In the genomic region with DNA sequence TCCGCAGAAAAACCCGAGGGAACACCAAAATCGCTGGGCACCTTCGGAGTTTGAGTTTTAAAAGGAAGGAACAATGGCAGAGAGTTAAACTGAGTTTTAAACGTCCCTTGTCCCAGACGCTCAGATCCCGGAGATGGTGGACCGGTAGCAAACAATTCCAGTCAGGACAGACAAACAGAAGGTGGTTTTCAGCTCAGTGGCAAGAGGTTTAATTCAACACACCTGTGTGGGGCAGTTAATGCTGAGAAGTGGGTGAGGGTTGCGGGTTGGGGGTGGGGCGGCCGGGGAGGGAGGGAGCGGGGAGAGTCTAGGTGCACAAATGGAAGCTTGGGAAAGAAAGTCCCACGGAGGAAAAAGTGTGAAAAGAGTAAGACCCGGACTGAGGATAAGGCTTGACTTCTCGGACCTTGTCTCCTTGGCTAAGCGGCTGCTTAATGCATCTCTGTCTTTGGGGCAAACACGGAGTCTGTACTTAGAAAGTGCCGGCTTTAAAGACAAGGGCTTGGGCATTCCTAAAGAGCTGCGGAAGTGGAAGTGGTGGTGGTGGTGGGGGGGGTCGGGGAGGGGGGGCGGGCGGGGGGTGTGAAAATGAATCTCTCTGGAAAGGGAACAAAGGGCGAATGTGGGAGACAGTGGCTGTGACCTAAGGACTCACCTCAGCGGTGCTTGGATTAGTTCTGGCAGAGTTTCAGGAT, we compare ENCODE assay signal across 9 mouse cellular contexts. TPM values are rescaled to one million over a fixed set of nuclear protein-coding genes. Genes with fewer than 3 reads are reported as not detected.
DNase-seq lines count a peak whose midpoint lies in the region; ATAC-seq lines count a peak whose summit lies in the region.
"Had no signal": no experiment of that assay in that cellular context is flagged by ENCODE, and none has a peak within 500 bp of the region (broad histone marks: within the 10 kb centered on the region; RNA-seq: fewer than 3 reads in every experiment).

No protein-coding gene starts in this region.

- no peak overlapping the region for H3K27ac ChIP-seq in heart, embryonic 14.5 days (replicated peaks in 1 of 2; ENCODE audit: control insufficient read depth in 1 of 2, insufficient read depth in 1 of 2, low read depth in 2 of 2, low read length in 2 of 2)
- peak overlapping the region; percentile 57 for H3K27ac ChIP-seq in embryonic facial prominence, embryonic 10.5 days (replicated peaks)
- no peak overlapping the region for H3K27ac ChIP-seq in intestine, embryonic 15.5 days

- ATAC-seq in heart, embryonic 14.5 days (ENCODE audit: insufficient number of reproducible peaks, insufficient read depth, low FRiP score, low read depth): no peak
- peak; percentile 56 for ATAC-seq in intestine, embryonic 15.5 days

- peak overlapping the region; percentile 51 to 59 for H3K4me3 ChIP-seq in heart, embryonic 14.5 days (ENCODE audit: control insufficient read depth in 1 of 2, insufficient read depth in 1 of 2, low read depth in 1 of 2, low read length in 2 of 2)
- peak overlapping the region; percentile 58 for H3K4me3 ChIP-seq in embryonic facial prominence, embryonic 10.5 days
- peak overlapping the region; percentile 39 for H3K4me3 ChIP-seq in intestine, embryonic 15.5 days (replicated peaks)
- H3K4me3 ChIP-seq: myocyte had no signal

- no peaks in the 10 kb centered on the region for H3K27me3 ChIP-seq in heart, embryonic 14.5 days (ENCODE audit: control insufficient read depth, insufficient read depth, low read length)
- peaks cover 25% of the 10 kb centered on the region for H3K27me3 ChIP-seq in embryonic facial prominence, embryonic 10.5 days (replicated peaks; ENCODE audit: low read depth, poor library complexity, severe bottlenecking)
- H3K27me3 ChIP-seq in intestine, embryonic 15.5 days (replicated peaks): no peaks in the 10 kb centered on the region

- H3K4me2 ChIP-seq in heart, embryonic 14.5 days (ENCODE audit: low read length): peak overlapping the region; percentile 93
- H3K4me2 ChIP-seq in intestine, embryonic 15.5 days (replicated peaks): peak overlapping the region; percentile 70

- H3K4me1 ChIP-seq in heart, embryonic 14.5 days (ENCODE audit: control insufficient read depth in 2 of 2, insufficient read depth in 2 of 2, low read length in 2 of 2): peaks cover 2% of the 10 kb centered on the region in 2 experiments; a peak in 1 of 4 replicates
- H3K4me1 ChIP-seq in embryonic facial prominence, embryonic 10.5 days: peaks cover 17% of the 10 kb centered on the region
- peaks cover 6% of the 10 kb centered on the region; the same call in 1 of the 2 replicates for H3K4me1 ChIP-seq in intestine, embryonic 15.5 days (replicated peaks)

- H3K36me3 ChIP-seq in heart, embryonic 14.5 days (ENCODE audit: control insufficient read depth, insufficient read depth, low read length): no peaks in the 10 kb centered on the region
- H3K36me3 ChIP-seq in embryonic facial prominence, embryonic 10.5 days (replicated peaks): no peaks in the 10 kb centered on the region
- H3K36me3 ChIP-seq in intestine, embryonic 15.5 days: no peaks in the 10 kb centered on the region

- DNase-seq in heart, postnatal 4 days: no peak
- DNase-seq in embryonic facial prominence, embryonic 10.5 days (ENCODE audit: low spot score): peak; percentile 36
- DNase-seq in naive thymus-derived CD4-positive, alpha-beta T cell, adult 2 months (ENCODE audit: low read depth): peak; percentile 27
- no peak for DNase-seq in urinary bladder, adult 18-20 months (ENCODE audit: low spot score in 2 of 2)
- no peak for DNase-seq in urinary bladder, postnatal 10 days (ENCODE audit: low spot score)
- no peak for DNase-seq in ovary, postnatal 36 days (ENCODE audit: low spot score)

- H3K9ac ChIP-seq in heart, embryonic 14.5 days (ENCODE audit: low read length): peak overlapping the region; percentile 72
- H3K9ac ChIP-seq in intestine, embryonic 15.5 days: peak overlapping the region; percentile 36

- H3K9me3 ChIP-seq in heart, embryonic 14.5 days (ENCODE audit: control insufficient read depth, low read length): no peaks in the 10 kb centered on the region
- H3K9me3 ChIP-seq in embryonic facial prominence, embryonic 10.5 days: no peaks in the 10 kb centered on the region
- no peaks in the 10 kb centered on the region for H3K9me3 ChIP-seq in intestine, embryonic 15.5 days

- WGBS in heart, embryonic 14.5 days: under 1% methylated on average over 24 of the region's 24 CpGs
- under 1% methylated on average over 24 of the region's 24 CpGs for WGBS in embryonic facial prominence, embryonic 10.5 days
- WGBS in intestine, embryonic 15.5 days: under 1% methylated on average over 22 of the region's 24 CpGs

RNA-seq across cellular contexts. Expression of a gene that starts 10.2 kb away (rescaled TPM):
- polyA plus RNA-seq in heart, embryonic 14.5 days (2014; fragmentation: Nextera tagmentation; extraction: Ambion mirVana): 0.20 and 0.35 TPM in 2 replicates
- 10 to 100 TPM; 32.8 to 34.4 TPM for total RNA-seq in heart, postnatal 4 days (2021)
- 0.47 and 0.64 TPM in 2 replicates for polyA plus RNA-seq in embryonic facial prominence, embryonic 10.5 days (2016; fragmentation: Nextera tagmentation; extraction: Ambion mirVana)
- 0.40 and 0.49 TPM in 2 replicates for polyA plus RNA-seq in intestine, embryonic 15.5 days (2015; fragmentation: Nextera tagmentation; extraction: Ambion mirVana)

RNA-seq across cellular contexts. Expression of a gene that starts 12.4 kb away (rescaled TPM):
- not detected in 2 replicates for polyA plus RNA-seq in heart, embryonic 14.5 days (2014; fragmentation: Nextera tagmentation; extraction: Ambion mirVana)
- total RNA-seq in heart, postnatal 4 days (2021): not detected
- 0.11 TPM in 2 replicates for polyA plus RNA-seq in embryonic facial prominence, embryonic 10.5 days (2016; fragmentation: Nextera tagmentation; extraction: Ambion mirVana)
- 72.4 and 75.1 TPM in 2 replicates for polyA plus RNA-seq in intestine, embryonic 15.5 days (2015; fragmentation: Nextera tagmentation; extraction: Ambion mirVana)

RNA-seq across cellular contexts. Expression of a gene that starts 14.1 kb away (rescaled TPM):
- 71.4 TPM in 2 replicates for polyA plus RNA-seq in heart, embryonic 14.5 days (2014; fragmentation: Nextera tagmentation; extraction: Ambion mirVana)
- total RNA-seq in heart, postnatal 4 days (2021): 10 to 100 TPM; 28.1 to 33.6 TPM
- 86.6 and 91.3 TPM in 2 replicates for polyA plus RNA-seq in embryonic facial prominence, embryonic 10.5 days (2016; fragmentation: Nextera tagmentation; extraction: Ambion mirVana)
- polyA plus RNA-seq in intestine, embryonic 15.5 days (2015; fragmentation: Nextera tagmentation; extraction: Ambion mirVana): 199 and 202 TPM in 2 replicates

RNA-seq across cellular contexts. Expression of a gene that starts 33.4 kb away (rescaled TPM):
- 1.1 and 2.3 TPM in 2 replicates for polyA plus RNA-seq in heart, embryonic 14.5 days (2014; fragmentation: Nextera tagmentation; extraction: Ambion mirVana)
- total RNA-seq in heart, postnatal 4 days (2021): 1 to 10 TPM; 2.1 to 2.5 TPM
- 1.3 and 2.1 TPM in 2 replicates for polyA plus RNA-seq in embryonic facial prominence, embryonic 10.5 days (2016; fragmentation: Nextera tagmentation; extraction: Ambion mirVana)
- 0.82 and 1.3 TPM in 2 replicates for polyA plus RNA-seq in intestine, embryonic 15.5 days (2015; fragmentation: Nextera tagmentation; extraction: Ambion mirVana)

RNA-seq across cellular contexts. Expression of a gene that starts 34.1 kb away (rescaled TPM):
- polyA plus RNA-seq in heart, embryonic 14.5 days (2014; fragmentation: Nextera tagmentation; extraction: Ambion mirVana): 67.7 and 69.5 TPM in 2 replicates
- total RNA-seq in heart, postnatal 4 days (2021): 10 to 100 TPM; 89.9 to 90.8 TPM
- 163 and 165 TPM in 2 replicates for polyA plus RNA-seq in embryonic facial prominence, embryonic 10.5 days (2016; fragmentation: Nextera tagmentation; extraction: Ambion mirVana)
- polyA plus RNA-seq in intestine, embryonic 15.5 days (2015; fragmentation: Nextera tagmentation; extraction: Ambion mirVana): 85.1 and 92.7 TPM in 2 replicates

Comparison
In these comparisons a context has a peak if more than half of its experiments do, and no peak if none do; other contexts are left out.
1. DNase-seq: peak in embryonic facial prominence, embryonic 10.5 days (single experiment) and naive thymus-derived CD4-positive, alpha-beta T cell, adult 2 months (single experiment); none in heart, postnatal 4 days (single experiment), urinary bladder, adult 18-20 months (0 of 2), urinary bladder, postnatal 10 days (single experiment) and ovary, postnatal 36 days (single experiment).
2. RNA of a gene that starts 12.4 kb away (polyA plus RNA-seq): 72.4 to 75.1 TPM in intestine, embryonic 15.5 days; 0.11 TPM in embryonic facial prominence, embryonic 10.5 days and not detected in heart, embryonic 14.5 days; every median in the first group is over 10 times any median in the second.
3. Peak in every context shown above with its lines, with median percentiles within 50 percentile points of each other: H3K4me3 ChIP-seq.